Mouse (Mus musculus): ENCODE measurements around the gene Tsc22d1. TPM values are rescaled to one million over a fixed set of nuclear protein-coding genes. Genes with fewer than 3 reads are reported as not detected.

The Tsc22d1 gene
- polyA plus RNA-seq, 1 experiment from 2014 or later, result 552 TPM

DNA sequence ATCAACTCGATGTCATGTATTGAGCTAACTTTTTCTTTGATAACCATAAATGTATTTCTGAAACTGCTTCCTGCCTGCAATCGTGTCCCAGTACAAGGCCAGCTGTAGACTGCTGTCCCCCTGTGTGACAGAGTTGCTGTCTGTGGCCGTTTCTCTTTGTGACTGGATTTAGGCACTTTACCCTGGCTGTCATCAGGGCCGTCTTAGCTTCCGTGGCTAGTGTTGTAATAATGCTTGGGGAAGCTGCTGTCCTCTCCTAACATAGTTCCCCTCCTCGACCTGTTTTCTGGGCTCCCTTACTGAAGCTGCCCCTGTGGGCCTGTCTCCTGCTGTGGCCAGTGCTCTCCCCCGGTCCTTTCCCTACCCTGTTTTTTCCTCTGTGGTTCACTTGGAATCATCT lies 83.4 kb downstream of the Tsc22d1 start:
- Histone ChIP-seq H3K4me3 (no peak overlapping the region), H3K27ac (no peak overlapping the region; the same call in 1 of the 2 replicates), H3K36me3 (peaks cover 14% of the 10 kb centered on the region), H3K4me1 (replicated peaks) (peaks cover 29% of the 10 kb centered on the region), H3K9me3 (no peaks in the 10 kb centered on the region), H3K27me3 (ENCODE audit: insufficient read depth, poor library complexity, severe bottlenecking) (no peaks in the 10 kb centered on the region)
- DNase-seq (ENCODE audit: low spot score), result no peak
- WGBS, result 59% methylated on average over 7 of the region's 7 CpGs

DNA sequence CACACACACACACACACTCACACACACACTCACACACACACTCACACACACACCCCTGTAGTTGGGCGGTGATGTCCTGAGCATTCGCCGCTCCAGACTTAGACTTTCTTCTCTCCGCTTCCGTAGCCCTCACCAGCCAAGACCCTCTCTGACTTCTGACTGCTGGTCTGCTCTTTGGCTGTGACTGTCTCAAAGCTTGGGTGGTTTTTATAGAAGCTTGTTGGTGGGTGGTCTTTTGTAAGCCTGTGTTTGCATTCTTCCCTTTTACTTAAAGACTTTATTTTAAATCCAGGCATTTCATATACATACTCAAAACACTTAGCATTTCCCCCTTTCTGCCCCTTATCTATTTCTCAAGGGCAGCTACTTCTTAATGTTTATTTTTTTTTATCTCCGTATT lies 84.7 kb downstream of the Tsc22d1 start:
- Histone ChIP-seq H3K27ac (peak overlapping the region; percentile 75), H3K4me3 (no peak overlapping the region), H3K36me3 (peaks cover 1% of the 10 kb centered on the region; the same call in 1 of the 2 replicates), H3K27me3 (ENCODE audit: insufficient read depth, poor library complexity, severe bottlenecking) (no peaks in the 10 kb centered on the region), H3K4me1 (replicated peaks) (peaks cover 36% of the 10 kb centered on the region), H3K9me3 (no peaks in the 10 kb centered on the region)
- no peak for DNase-seq (ENCODE audit: low spot score)
- 75% methylated on average over 6 of the region's 6 CpGs for WGBS

GRCm38 (mm10) chr14:76500036-76500435 lies 85.3 kb downstream of the Tsc22d1 start:
- H3K9me3 ChIP-seq, result no peaks in the 10 kb centered on the region
- DNase-seq (ENCODE audit: low spot score), result peak; percentile 65
- WGBS, result 14% methylated on average over 5 of the region's 5 CpGs
- H3K36me3 ChIP-seq, result no peaks in the 10 kb centered on the region
- H3K4me1 ChIP-seq (replicated peaks), result peaks cover 33% of the 10 kb centered on the region
- H3K4me3 ChIP-seq, result no peak overlapping the region
- H3K27me3 ChIP-seq (ENCODE audit: insufficient read depth, poor library complexity, severe bottlenecking), result no peaks in the 10 kb centered on the region
- H3K27ac ChIP-seq, result peak overlapping the region; percentile 75

DNA sequence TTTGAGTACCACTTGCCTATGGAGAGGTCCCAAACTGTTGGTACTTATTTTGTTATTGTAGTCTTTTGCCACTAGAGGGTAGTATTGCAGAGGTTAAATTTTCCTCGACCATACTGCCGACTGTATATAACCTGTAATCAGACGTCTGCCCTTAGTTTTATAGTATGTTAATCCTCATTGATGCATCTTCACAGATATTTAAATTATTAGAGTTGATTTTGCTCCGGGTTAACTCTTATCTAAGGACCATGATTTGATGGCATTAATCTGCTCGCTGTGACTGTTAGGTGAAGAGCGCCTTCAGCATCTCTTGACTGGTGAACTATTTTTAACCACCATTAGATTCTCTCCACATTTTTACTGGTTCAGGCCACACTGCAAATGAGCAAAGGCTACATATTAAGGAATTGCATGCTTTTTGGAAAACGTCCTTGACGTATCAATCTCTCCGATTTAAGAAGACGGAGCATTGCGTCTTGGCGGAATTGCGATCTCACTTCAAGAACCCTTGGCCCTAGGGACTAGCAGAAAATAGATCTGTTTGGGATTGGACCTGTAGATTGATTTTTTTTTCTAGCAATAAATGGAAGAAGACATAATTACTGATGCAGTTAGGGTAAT lies 88.6 kb downstream of the Tsc22d1 start:
- Histone ChIP-seq H3K27me3 (ENCODE audit: insufficient read depth, poor library complexity, severe bottlenecking) (no peaks in the 10 kb centered on the region), H3K9me3 (no peaks in the 10 kb centered on the region), H3K36me3 (peaks cover 22% of the 10 kb centered on the region), H3K27ac (peak overlapping the region; percentile 100), H3K4me3 (peak overlapping the region; percentile 80), H3K4me1 (replicated peaks) (peaks cover 44% of the 10 kb centered on the region)
- no peak for DNase-seq (ENCODE audit: low spot score)
- 8% methylated on average over 13 of the region's 13 CpGs for WGBS

- peak overlapping the region; percentile 80 for H3K4me3 ChIP-seq
- H3K27ac ChIP-seq, result peak overlapping the region; percentile 100
- WGBS, result under 1% methylated on average over 50 of the region's 52 CpGs
- H3K4me1 ChIP-seq (replicated peaks), result peaks cover 44% of the 10 kb centered on the region
- peak; percentile 95 for DNase-seq (ENCODE audit: low spot score)
- H3K27me3 ChIP-seq (ENCODE audit: insufficient read depth, poor library complexity, severe bottlenecking), result no peaks in the 10 kb centered on the region
- H3K9me3 ChIP-seq, result no peaks in the 10 kb centered on the region
- H3K36me3 ChIP-seq, result peaks cover 24% of the 10 kb centered on the region
Measured at GRCm38 (mm10) chr14:76504121-76504737, 89.5 kb downstream of the Tsc22d1 start.

DNA sequence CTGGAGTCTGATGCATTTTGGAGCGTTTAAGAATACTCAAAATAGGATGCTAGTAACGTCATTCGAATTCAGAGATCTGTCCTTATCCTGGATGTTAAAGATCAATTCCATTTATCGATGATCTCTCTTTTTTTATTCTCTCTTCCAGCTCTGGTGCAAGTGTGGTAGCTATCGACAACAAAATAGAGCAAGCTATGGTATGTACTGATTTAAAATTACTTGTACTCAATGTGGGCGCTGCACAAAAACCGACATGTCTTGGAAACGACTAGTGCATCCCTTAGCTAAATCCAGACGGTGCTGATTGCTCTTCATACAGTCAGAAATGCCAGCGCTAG lies 90.3 kb downstream of the Tsc22d1 start:
- peaks cover 35% of the 10 kb centered on the region for H3K4me1 ChIP-seq (replicated peaks)
- H3K27me3 ChIP-seq (ENCODE audit: insufficient read depth, poor library complexity, severe bottlenecking), result no peaks in the 10 kb centered on the region
- peaks cover 33% of the 10 kb centered on the region for H3K36me3 ChIP-seq
- H3K27ac ChIP-seq, result peak overlapping the region; percentile 100
- DNase-seq (ENCODE audit: low spot score), result no peak
- no peaks in the 10 kb centered on the region for H3K9me3 ChIP-seq
- 2% methylated on average over 10 of the region's 10 CpGs for WGBS
- H3K4me3 ChIP-seq, result peak overlapping the region; percentile 80

DNA sequence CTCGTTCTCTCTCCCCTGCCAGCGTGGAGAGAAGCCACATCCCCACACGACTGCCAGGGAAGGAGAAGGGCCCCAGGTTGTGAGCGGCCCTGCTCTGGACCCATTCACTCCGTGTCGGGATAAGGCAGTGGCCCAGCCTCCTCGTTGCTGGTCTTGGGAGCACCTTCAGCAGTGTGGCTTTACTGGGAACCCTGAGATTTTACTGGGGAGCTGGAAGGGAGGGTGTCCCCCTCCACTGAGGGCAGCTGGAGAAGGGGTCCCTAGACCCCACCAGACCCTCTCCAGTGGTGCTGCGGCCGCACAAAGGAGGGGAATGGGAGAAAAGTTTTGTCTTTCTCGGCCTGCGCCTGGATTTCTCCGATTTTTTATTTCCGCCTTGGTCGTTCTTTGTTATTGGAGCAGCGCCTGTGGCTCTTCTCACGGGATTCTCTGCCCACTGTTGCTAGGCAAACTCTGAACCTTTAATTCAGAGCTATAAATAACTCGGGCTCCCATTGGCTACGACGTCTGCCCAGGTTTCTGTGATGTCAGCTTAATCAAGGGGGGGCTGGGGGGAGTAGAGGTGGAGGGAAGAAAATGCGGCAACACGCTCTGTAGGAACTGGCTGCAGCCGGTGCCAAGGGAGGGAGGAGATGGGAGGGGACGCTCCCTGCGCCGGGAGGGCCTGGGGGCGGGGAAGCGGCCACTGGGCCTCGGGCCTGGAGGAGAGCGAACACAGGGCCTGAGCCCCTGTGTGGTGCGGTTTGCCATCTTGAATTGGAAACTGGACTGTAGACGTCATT lies 90.9 kb downstream of the Tsc22d1 start:
- DNase-seq (ENCODE audit: low spot score), result peak; percentile 96
- H3K4me3 ChIP-seq, result peak overlapping the region; percentile 80
- under 1% methylated on average over 31 of the region's 31 CpGs for WGBS
- H3K9me3 ChIP-seq, result no peaks in the 10 kb centered on the region
- no peaks in the 10 kb centered on the region for H3K27me3 ChIP-seq (ENCODE audit: insufficient read depth, poor library complexity, severe bottlenecking)
- H3K4me1 ChIP-seq (replicated peaks), result peaks cover 30% of the 10 kb centered on the region
- peaks cover 38% of the 10 kb centered on the region for H3K36me3 ChIP-seq
- H3K27ac ChIP-seq, result peak overlapping the region; percentile 100

GRCm38 (mm10) chr14:76506425-76507205 lies 91.9 kb downstream of the Tsc22d1 start:
- whole genome bisulfite sequencing, result 55% methylated on average over 27 of the region's 27 CpGs
- DNase-seq (ENCODE audit: low spot score), result no peak

GRCm38 (mm10) chr14:76507357-76507756 lies 92.6 kb downstream of the Tsc22d1 start:
- H3K4me1 ChIP-seq (replicated peaks), result peaks cover 26% of the 10 kb centered on the region
- peak overlapping the region; percentile 80; the same call in 1 of the 2 replicates for H3K4me3 ChIP-seq
- no peaks in the 10 kb centered on the region for H3K27me3 ChIP-seq (ENCODE audit: insufficient read depth, poor library complexity, severe bottlenecking)
- H3K9me3 ChIP-seq, result no peaks in the 10 kb centered on the region
- no peak overlapping the region for H3K27ac ChIP-seq
- 95% methylated on average over 7 of the region's 7 CpGs for WGBS
- no peak for DNase-seq (ENCODE audit: low spot score)
- H3K36me3 ChIP-seq, result peaks cover 40% of the 10 kb centered on the region

More at GRCm38 (mm10) chr14:76506425-76507205, 91.9 kb downstream of the Tsc22d1 start:
- Histone ChIP-seq H3K36me3 (peaks cover 40% of the 10 kb centered on the region), H3K9me3 (no peaks in the 10 kb centered on the region), H3K27ac (peak overlapping the region; percentile 100), H3K4me1 (replicated peaks) (peaks cover 26% of the 10 kb centered on the region), H3K27me3 (ENCODE audit: insufficient read depth, poor library complexity, severe bottlenecking) (no peaks in the 10 kb centered on the region), H3K4me3 (peak overlapping the region; percentile 80)

DNA sequence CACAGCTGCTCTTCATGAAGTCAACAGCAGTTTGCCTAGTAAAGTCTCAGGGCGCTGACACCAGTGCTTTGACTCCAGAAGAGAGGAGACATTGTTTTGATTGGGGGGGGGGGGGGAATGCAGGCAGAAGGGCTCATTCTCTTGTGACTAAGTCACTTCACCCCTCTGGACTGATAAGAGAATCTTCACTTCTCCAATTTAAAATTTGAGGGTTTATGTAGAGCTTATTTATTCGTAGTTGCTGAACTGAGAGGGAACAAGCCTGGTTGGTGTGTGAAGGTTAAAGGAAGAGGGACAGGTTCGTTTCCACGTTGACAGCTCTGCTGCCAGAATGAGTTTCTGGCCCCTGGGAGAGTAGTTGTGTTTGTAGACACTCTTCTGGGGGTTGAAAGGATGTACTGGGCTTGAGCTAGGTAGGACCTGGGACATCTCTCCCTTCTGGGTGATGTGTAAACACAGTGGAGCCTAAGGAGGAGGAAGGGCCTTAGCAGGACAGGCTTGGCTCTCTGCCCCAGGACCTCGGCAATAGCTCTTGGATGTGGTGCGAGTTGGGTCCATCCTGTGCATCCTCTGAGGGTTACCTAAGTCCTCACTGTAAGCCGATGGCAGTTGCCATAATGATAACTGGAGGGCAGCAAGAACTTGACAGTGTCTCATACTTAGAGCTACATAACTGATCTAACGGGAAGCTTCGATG lies 93.2 kb downstream of the Tsc22d1 start:
- DNase-seq (ENCODE audit: low spot score), result no peak
- Histone ChIP-seq H3K27me3 (ENCODE audit: insufficient read depth, poor library complexity, severe bottlenecking) (0 out of 2 replicates have a peak, but pooled peaks cover 3% of the 10 kb centered on the region), H3K4me3 (0 out of 2 replicates have a peak overlapping the region, but pooled peaks have one; percentile 80), H3K27ac (no peak overlapping the region), H3K36me3 (peaks cover 40% of the 10 kb centered on the region), H3K4me1 (replicated peaks) (peaks cover 31% of the 10 kb centered on the region), H3K9me3 (no peaks in the 10 kb centered on the region)
- 88% methylated on average over 9 of the region's 9 CpGs for WGBS

DNA sequence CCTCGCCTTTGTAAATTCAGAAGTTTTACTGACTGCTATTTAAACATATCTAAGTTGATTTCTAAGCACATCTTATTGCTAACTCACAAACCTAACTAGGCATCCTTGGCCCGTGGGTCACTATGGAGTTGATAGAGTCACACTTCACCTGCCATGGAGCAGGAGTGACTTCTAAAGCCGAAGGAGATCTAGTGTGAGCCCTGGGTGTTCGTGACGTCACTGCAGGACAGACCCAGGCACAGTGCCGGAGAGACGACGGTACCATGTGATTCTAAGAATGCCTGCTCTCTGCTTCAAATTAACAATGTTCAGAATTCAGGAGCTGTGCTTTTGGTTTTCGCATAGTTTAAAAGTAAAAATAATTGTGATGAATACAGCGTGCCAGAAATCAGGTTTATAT lies 93.9 kb downstream of the Tsc22d1 start:
- H3K36me3 ChIP-seq, result peaks cover 40% of the 10 kb centered on the region
- DNase-seq (ENCODE audit: low spot score), result no peak
- WGBS, result 86% methylated on average over 10 of the region's 10 CpGs

DNA sequence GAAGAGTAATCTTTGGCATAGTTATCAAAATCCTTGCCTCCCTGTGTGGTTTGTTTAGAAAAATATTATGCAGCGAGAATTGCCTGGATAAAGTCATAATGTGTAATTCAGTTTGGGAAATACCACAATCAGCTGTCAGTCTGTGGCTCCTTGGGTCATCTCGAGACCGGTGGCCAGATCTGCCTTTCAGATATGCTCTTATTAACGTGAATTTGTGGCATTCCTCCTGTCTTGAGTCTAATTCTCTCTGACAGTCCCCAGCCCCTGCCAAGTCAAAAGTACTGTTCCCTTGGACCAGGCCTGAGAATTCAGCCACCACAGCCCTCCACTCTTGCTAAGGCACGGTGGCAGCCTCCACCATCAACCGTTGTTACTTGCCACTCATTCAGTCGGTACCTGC lies 97.2 kb downstream of the Tsc22d1 start:
- Histone ChIP-seq H3K9me3 (no peaks in the 10 kb centered on the region), H3K36me3 (peaks cover 32% of the 10 kb centered on the region), H3K27ac (no peak overlapping the region), H3K27me3 (ENCODE audit: insufficient read depth, poor library complexity, severe bottlenecking) (0 out of 2 replicates have a peak, but pooled peaks cover 3% of the 10 kb centered on the region), H3K4me3 (no peak overlapping the region), H3K4me1 (replicated peaks) (peaks cover 47% of the 10 kb centered on the region)
- no peak for DNase-seq (ENCODE audit: low spot score)
- 91% methylated on average over 7 of the region's 7 CpGs for WGBS

More for the DNA sequence above, 93.9 kb downstream of the Tsc22d1 start:
- 0 out of 2 replicates have a peak, but pooled peaks cover 3% of the 10 kb centered on the region for H3K27me3 ChIP-seq (ENCODE audit: insufficient read depth, poor library complexity, severe bottlenecking)
- peaks cover 33% of the 10 kb centered on the region for H3K4me1 ChIP-seq (replicated peaks)
- no peak overlapping the region for H3K4me3 ChIP-seq
- H3K27ac ChIP-seq, result no peak overlapping the region
- no peaks in the 10 kb centered on the region for H3K9me3 ChIP-seq
